Mouse (Mus musculus): Measurements from ENCODE around the gene Rp9.
"Not testable (repeated sequence)": the region's sequence is repeated elsewhere in the genome, so short reads cannot be mapped to it uniquely, and the experiment has no call there.

The Rp9 gene

DNA sequence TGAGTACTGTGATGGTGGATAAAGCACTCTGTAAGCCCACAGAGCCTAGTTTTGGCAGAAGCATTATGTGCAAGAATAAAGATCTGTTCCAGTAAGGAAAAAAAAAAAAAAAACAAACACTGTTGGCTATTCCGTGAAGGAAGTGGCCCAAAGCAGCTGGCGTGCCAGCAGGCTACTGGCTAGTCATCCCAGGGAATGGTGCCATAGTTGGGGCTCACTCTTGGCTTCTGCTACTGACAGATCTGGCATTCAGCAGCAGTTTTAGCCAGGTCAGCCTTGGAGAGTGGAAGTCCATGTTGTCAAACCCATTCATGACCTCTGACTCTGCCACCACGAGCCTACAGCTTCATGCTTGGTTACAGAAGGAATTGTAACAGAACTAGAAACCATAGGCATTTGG is 7.6 kb downstream of the Rp9 start:
- in situ Hi-C loops (cut with MboI): no loop called here

DNA sequence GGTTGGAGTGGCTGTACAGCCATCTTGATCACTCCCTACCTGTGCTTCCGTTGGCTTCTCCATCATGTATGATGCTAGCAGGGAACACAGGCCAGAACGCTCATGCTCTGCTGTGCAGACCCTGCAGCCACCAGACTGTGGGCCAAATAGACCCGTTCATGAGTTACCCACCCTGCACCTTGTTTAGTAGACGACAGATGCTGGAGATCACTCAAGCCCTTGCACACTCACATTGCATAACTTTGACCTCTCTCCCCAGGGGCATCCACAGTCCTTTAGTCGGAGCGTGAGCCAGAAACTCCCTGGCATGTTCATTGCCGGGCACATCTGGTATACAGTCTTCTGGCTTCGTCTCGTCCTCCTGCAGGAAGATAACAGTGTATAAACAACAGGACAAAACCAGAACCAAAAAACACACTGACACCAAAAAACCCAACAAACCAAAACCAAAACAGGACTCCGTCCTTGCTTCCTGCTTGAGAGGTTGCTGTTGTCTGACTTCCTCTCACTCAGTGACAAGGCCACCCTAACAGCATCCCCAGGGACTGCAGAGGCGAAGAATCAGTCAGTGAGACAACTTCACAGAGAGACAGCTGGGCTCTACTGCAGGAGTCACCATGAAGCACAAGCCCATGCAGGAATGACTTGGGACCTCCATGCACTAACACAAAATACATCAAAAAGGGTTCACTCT is 12.3 kb downstream of the Rp9 start:
- in situ Hi-C loops (cut with MboI): no loop called here

DNA sequence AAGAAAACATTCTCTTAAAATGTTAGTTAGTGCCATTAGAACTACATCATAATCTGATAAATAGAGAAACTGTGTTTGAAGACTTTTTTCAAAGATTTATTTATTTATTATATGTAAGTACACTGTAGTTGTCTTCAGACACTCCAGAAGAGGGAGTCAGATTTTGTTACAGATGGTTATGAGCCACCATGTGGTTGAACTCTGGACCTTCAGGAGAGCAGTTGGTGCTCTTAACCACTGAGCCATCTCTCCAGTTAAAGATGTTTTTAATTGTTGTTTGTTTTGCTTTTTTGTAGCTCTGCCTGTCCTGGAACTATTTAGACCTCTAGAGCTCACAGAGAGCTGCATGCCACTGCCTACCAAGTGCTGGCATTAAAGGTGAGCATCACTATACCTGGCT is 14.5 kb downstream of the Rp9 start:
- in situ Hi-C loops (cut with MboI): no loop called here

DNA sequence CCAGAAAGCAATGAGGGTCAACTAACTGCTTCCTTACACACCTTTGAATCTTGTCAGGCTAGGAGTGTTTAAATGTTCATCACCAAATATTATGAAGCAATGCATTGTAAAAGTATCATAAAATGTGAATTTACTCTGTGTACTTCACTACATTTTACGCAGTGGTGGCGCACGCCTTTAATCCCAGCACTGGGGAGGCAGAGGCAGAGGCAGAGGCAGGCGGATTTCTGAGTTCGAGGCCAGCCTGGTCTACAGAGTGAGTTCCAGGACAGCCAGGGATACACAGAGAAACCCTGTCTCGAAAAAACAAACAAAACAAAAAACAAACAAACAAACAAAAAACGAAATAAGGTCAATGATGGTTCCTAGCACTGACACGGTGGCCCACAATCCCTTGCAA is 15.6 kb downstream of the Rp9 start, which contains the start of gene Gm17545:
Gm17545 (plus strand) TSS at position 301 of the 400 bp plus-strand sequence.
- in situ Hi-C loops (cut with MboI): not testable (repeated sequence)

DNA sequence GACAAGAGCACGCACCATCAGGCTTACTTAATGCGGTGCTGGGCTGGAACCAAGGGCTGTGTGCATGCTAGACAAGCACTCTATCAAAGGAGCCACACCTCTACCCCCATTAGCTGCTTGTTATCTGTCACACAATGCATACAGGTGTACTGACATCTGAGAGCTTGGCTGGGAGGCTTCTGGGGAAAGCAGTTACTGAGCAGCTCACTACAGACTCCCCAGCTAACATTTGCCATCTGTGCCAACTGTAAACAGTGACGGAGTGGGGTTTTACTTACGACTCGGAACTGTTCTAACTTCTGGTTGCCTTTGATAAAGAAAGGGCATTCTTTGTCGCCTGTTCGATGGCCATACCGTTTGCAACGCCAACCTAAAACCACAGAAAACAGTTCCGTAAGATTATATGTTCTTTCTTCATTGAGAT is 16.0 kb downstream of the Rp9 start:
- in situ Hi-C loops (cut with MboI): no loop called here

DNA sequence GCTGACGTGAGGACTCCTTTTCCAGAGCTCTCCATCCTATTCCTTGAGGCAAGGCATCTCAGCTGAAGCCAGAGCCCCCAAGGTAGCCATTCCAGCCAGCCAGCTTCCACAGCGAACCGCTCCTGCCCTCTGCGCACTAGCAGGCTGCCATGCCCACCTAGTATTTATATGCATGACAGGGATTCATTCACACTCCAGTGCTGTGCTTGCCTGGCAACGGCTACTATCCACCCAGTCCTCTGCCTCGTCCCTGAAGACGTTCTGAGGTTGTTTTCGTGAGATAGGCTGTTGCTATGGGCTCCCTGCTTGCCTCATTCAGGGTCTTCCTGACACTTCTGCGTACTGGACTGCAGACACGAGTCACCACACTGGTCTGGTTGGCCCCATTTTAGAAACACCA is 16.8 kb downstream of the Rp9 start:
- in situ Hi-C loops (cut with MboI): no loop called here

DNA sequence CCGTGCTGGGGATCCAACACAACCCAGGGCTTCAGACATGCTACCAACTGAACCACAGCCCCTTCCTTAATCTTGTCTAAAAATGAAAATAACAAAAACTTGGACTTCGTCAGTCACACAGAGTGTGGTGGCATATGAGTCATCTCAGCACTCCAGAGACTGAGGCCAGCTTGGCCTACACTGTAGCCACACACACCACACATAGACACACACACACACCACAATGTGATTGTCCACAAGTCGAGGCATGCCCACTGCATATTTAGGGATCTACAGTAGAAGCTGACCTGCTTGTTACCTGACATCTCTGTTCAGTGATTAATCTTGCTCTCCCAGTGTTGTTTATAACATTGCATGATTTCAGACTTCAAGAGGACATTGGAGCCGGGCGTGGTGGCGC is 20.3 kb downstream of the Rp9 start:
- in situ Hi-C loops (cut with MboI): no loop called here

DNA sequence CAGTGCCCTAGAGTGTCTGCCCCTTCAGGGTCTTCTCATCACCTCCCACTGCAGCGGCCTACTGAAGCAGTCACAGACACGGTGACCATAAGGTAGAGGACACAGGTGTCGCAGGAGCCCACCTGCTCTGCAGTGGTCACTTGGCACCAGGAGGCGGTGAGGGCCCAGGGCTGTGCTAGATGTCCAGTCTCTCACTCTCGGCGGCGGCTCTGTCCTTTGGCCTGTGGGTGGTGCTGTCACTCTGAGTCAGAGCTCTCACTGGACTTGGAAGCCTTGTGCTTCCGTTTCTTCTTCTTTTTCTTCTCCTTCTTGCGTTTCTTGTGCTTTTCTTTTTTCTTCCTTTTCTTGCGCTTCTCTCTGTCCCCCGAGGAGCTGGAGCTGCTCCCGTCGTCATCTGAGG is 21.1 kb downstream of the Rp9 start:
- in situ Hi-C loops (cut with MboI): no loop called here

DNA sequence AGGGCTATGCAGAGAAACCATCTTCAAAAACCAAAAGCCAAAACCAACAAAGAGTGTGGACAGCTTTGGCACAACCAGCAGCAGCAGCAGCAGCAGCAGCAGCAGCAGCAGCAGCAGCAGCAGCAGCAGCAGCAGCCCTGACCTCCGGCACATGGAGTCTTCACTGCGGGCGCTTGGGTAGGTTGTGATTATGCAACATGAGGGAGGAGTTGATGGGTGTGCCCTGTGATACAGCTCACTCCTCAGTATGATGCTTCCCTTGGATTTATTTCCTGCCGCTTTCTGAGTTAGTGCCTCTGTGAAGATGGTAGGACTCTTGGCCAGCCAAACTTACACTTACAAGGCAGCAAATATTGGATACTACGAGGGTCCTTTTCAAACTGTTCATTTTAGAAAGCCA is 22.3 kb downstream of the Rp9 start:
- in situ Hi-C loops (cut with MboI): no loop called here

DNA sequence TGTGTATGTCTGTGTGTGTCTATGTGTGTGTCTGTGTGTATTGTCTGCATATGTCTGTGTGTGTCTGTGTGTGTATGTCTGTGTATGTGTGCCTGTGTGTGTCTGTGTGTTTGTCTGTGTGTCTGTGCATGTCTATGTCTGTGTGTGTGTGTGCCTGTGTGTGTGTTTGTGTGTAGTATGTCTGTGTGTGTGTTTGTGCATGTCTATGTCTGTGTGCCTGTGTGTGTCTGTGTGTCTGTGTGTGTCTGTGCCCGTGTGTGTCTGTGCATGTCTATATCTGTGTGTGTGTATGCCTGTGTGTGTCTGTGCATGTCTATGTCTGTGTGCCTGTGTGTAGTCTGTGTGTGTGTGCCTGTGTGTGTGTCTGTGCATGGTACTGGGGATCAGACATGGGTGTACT is 24.4 kb downstream of the Rp9 start:
- in situ Hi-C loops (cut with MboI): no loop called here

DNA sequence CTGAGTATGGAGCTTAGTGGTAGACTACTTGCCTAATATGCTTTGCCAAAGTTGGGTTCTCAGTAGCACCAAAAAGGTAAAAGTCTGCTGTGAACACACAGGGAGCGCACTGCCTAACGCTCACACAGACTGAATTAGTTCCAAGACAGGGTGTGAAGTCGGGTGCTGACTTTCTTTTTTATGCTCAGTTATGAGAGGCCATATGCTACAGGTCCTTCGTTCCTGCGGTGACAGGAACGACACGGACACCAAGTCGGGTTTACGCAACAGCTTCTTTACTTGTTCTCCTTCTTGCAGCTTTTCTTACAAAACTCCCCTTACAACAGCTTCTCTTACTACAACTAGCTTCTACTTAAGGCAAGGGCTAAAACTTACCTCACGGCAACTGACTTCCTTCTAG is 26.4 kb downstream of the Rp9 start:
- in situ Hi-C loops (cut with MboI): no loop called here

DNA sequence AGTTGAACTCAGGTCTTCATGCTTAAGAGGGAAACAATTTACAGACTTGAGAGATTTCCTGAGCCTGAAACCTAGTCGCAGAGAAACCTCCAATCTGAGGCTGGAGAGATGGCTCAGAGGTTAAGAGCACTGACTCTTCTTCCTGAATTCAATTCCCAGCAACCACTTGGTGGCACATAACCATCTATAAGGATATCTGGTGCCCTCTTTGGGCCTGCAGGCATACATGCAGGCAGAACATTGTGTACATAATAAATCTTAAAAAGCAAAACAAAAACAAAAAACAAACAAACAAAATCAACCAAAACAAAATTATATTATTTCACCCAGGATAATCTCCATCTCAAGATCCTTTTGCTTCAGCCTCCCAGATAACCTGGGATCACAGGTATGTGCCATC is 30.7 kb downstream of the Rp9 start:
- in situ Hi-C loops (cut with MboI): no loop called here

DNA sequence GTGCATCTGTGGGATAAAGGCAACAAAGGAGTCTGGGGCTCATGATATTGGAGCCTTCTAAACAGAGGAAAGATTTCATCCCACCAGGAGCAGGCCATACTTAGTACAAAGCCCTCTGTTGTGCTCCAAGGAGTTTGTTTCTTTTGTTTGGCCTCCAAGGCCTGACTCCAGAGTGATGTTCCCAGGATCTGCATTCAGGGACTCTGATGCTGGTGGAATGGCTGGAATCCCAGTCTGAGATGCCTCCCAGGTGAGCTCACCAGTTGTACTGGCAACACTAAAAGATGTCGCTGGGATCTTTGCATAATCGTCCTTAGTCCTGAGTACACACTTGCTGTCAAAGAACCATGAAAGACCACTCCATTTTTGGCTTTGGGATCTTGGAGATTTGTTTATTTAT is 35.4 kb downstream of the Rp9 start:
- in situ Hi-C loops (cut with MboI): no loop called here

DNA sequence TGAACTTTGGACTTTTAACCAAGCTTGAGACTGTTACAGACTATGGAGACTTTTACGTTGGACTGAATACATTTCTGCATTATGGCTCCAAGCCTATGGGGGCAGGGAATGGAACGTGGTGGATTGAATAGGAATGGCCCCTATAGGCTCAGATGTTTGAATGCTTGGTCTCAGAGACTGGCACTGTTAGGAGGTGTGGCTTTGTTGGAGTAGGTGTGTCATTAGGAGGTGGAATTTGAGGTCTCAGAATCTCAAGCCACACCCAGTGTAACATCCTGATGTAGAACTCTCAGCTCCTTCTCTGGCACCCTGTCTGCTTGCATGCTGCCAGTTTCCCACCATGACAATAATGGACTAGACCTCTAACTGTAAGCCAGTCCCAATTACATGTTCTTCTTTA is 36.3 kb downstream of the Rp9 start:
- in situ Hi-C loops (cut with MboI): no loop called here

DNA sequence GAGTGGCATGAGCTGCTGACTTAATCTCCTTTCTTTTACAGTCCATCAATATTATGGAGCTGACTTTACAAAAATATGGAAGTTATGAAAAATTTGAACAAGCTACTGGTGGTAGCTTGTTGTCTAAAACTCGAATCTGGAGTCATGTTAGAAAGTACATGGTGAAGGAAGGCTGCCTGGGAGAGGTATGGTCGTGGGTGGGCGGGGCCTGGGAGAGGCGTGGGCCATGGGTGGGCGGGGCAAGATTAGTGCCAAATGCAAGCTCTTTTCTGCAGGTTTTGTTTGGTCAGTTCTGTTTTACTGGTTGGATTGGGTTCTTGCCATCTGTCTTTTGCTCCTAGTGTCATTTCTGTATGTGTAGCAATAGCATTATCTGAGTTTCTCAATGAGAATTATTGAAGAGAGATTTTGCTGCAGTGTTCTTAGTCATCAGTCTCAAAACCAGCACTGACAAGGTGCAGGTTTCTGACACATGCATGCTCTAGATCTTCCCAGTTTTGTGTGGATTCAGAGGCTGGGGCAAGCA is 39.2 kb downstream of the Rp9 start:
- in situ Hi-C loops (cut with MboI): no loop called here

DNA sequence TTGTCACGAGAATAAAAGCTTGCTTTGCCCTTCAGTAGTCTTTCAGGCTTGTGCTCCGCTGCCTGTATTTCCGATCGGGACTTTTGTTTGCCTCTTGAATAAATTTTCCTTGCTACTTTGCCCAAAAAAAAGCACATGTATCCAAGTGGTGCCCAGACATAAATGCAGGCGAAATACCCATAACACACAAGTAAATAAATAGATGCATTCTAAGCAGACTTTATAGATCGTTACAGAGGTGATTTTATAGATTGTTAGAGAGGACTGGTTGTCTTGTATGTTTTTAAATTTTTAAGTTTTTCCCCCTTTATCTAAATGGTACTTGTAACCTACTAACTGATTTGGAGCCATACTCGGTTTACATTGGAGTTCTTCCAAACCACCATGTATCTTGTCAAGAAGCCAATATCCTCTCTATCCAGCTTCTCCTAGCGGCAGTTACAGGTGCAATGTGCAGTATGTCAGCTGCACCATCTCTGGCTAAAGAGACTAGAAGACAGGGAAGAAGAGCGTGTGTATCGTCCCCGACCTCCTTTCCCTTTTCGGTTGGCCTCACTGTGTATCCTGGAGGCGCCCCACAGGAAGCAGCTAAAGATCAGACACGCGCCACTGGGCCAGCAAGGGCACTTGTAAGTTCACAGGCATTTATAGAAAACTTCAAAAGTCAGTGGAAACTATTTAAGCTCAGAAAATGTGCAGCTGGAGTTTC is 39.9 kb downstream of the Rp9 start:
- in situ Hi-C loops (cut with MboI): no loop called here

DNA sequence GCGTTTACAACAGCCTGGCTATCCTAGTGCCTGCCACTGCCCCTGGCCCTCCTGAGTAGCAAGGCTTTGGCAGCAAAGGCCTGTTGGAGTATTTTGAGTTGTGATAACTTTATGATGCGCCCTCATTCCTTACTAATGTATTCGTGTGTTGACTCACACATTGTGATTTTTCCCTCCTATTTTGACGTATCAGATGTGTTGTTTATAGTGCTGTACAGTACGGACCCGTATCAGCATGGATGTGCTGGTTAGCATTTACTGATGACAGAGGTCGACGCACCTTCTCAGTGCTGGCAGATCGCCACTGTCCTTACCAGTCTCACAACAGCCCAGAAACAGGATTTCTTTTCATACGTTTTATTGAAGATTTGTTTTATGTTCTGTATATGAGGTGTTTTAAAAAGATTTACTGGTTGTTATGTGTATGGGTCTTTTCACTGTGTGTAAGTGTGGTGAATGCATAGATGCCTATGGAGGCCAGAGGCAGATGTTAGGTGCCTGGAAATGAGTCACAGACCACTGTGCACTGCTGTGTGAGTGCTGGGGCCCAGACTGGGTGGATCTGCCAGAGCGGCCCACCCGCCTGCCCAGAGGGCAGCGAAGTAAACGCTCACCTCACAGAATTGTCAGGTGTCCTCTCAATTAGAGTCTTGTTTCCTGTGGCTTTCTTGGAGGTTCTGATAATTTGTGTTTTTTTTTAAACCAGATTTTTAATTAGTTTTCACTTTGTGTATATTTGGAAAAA is 40.7 kb downstream of the Rp9 start:
- in situ Hi-C loops (cut with MboI): no loop called here

DNA sequence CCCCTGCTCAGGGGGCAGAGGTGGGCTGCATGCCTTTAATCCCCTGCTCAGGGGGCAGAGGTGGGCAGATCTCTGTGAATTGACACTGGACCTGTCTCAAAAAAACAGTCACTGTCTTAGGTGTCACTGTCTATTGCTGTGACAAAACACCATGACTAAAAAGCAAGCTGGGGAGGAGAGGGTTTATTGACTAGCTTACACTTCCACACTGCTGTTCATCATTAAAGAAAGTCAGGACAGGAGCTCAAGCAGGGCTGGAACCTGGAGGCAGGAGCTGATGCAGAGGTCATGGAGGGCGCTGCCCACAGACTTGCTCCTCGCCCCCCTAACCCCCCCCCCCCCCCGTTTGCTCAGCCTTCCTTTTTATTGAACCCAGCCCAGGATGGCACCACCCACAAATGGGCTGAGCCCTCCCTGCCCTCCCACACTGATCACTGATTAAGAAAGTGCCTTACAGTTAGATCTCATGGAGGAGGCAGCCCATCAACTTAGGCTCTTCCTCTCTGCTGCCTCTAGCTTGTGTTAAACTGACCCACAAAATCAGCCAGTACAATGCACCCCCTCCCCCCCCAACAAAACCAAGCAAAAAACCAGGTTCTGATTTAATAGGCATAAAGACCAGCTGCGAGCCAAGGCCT is 41.4 kb downstream of the Rp9 start:
- in situ Hi-C loops (cut with MboI): no loop called here

DNA sequence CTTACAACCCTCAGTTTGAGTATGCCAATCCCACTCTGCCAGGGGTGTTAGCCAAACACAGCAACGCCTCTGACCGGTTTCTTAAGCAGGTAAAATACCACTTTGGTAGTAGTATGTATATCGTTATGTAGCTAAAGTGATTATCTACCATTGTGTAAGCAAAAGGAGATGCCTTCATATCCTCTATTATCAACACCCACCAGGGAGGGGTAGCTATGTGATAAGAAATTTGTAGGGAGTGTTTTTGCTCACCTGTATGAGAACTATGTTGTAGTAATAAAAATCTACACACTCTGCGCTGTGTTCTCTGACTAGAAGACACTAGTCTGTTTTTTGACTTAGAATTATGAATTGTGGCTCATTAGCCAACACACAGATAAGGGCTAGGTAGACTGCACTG is 44.8 kb downstream of the Rp9 start:
- in situ Hi-C loops (cut with MboI): no loop called here

DNA sequence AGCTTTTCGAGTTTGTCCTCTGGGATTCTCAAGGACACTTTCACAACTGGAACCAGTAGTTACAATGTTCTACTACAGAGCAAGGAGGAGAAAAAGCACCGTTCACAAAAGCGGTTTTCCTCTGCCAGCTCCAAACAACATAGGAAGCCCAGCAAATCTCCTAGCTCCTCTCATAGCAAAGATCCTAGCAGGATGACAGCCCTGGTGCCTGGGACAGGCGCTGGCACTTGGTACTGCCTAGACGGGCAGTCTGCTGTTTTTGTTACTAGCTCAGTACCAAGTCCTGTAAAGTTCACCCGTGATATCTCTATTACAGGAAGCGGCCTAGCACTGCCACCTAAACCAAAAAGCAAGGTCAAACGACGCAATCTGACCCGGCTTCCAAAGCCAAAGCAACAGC is 45.3 kb downstream of the Rp9 start:
- in situ Hi-C loops (cut with MboI): no loop called here

DNA sequence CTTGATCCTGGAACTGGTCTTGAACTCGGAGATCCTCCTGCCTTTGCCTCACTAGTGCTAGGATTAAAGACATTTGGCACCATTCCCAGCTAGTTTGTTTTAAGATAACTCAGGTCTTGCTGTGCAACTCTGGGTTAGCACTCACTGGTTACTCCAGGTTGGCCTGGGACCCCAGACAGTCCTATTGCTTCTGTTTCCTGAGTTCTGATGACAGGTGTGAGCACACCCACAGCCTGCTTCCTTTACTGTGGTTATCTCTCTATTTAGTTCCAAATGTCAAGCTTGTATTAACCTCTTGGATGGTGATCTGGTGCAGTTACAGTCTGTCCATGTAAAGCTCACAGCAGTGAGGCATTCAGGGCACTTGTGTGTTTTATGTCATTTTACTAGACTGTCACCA is 46.0 kb downstream of the Rp9 start:
- in situ Hi-C loops (cut with MboI): no loop called here

DNA sequence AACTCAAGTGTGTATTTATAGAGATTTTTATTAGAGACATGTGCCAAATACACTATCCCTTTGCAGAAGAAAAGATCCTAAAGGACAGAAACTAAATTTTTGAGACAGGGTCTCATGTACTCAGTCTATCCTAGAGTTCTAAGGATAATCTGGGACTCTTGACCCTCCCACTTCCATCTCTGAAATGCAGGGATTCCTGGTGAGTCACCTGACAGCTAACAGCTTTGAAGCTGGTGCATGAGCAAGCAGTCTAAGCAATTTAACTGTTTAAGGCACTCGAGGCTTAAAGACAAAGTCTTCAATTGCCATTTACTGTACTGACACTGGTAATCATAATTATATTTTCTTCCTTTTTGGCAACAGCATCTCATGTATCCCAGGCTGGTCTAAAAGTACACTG is 47.0 kb downstream of the Rp9 start:
- in situ Hi-C loops (cut with MboI): no loop called here
